Comparison of ENCODE assay signal across 16 mouse cellular contexts in the genomic region with DNA sequence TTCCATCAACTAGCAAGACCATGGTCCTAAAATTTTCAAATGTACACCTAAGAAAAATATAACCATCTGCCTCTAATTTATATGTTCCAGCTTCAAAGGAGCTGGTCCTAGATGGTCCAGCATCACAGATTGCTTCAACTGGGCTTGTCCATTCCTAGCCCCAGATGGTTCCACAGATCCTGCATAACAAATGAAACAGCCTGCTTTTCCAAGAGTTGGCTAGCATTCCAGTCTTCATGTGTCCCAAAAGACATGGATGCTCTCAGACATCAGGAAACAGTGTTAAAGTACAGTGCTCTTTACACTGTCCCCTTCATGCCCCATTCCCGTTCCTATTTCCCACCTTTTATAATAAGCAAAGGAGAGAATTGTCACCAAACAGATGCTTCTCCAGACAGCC.
"Had no signal": no experiment of that assay in that cellular context is flagged by ENCODE, and none has a peak within 500 bp of the region (broad histone marks: within the 10 kb centered on the region; RNA-seq: fewer than 3 reads in every experiment).

No protein-coding gene starts in this region.

- DNase-seq: kidney, adult 11 months; kidney, adult 9 months; kidney, postnatal 36 days; liver; liver, embryonic 13.5 days; liver, postnatal 0 days; lung, postnatal 14 days; thymus, adult 18-20 months; thymus, postnatal 25 days had no signal

- ATAC-seq: liver, postnatal 0 days; midbrain, embryonic 15.5 days had no signal

- H3K27ac ChIP-seq: kidney, postnatal 0 days; limb, embryonic 12.5 days; liver, embryonic 13.5 days; lung, embryonic 15.5 days; macrophage; midbrain, embryonic 15.5 days; neural tube, embryonic 12.5 days had no signal

- H3K4me3 ChIP-seq: limb, embryonic 12.5 days; liver, embryonic 13.5 days; lung, embryonic 15.5 days; megakaryocyte, embryonic 14.5 days; midbrain, embryonic 15.5 days; neural tube, embryonic 12.5 days had no signal
